Mouse (Mus musculus): Measurements from ENCODE around the gene Rab12. TPM values are rescaled to one million over a fixed set of nuclear protein-coding genes. Genes with fewer than 3 reads are reported as not detected.

Gene Rab12
- polyA plus RNA-seq, 1 experiment: 32.4 TPM

GRCm38 (mm10) chr17:66504964-66505363, 14.6 kb downstream of the Rab12 start:
- Histone ChIP-seq H3K4me3 (ENCODE audit: insufficient read depth, poor library complexity, severe bottlenecking) (no peak overlapping the region), H3K27me3 (ENCODE audit: control insufficient read depth, insufficient read depth, insufficient read length) (no peaks in the 10 kb centered on the region), H3K79me3 (ENCODE audit: low read depth) (peaks cover 17% of the 10 kb centered on the region), H3ac (ENCODE audit: control insufficient read depth, insufficient read length, low read depth) (no peak overlapping the region), H3K36me3 (ENCODE audit: control insufficient read depth, insufficient read depth) (peaks cover 54% of the 10 kb centered on the region), H3K79me2 (ENCODE audit: control insufficient read depth, insufficient read depth) (peaks cover 30% of the 10 kb centered on the region)
- no peak for TF ChIP-seq MYOD1 (IDR thresholded peaks at IDR 0.05; ENCODE audit: control insufficient read depth, insufficient read length, low read depth)
- no peak for TF ChIP-seq CEBPB (IDR thresholded peaks at IDR 0.05; ENCODE audit: low read depth)
- no peak for TF ChIP-seq FOSL1 (IDR thresholded peaks at IDR 0.05; ENCODE audit: insufficient read depth, low read length, poor library complexity, severe bottlenecking)
- no peak for TF ChIP-seq MYOG (IDR thresholded peaks at IDR 0.05; ENCODE audit: control insufficient read depth, extremely low read depth, insufficient read length)
- TF ChIP-seq CTCF (IDR thresholded peaks at IDR 0.05; ENCODE audit: control insufficient read depth, insufficient read depth, insufficient read length): no peak
- TF ChIP-seq USF1 (IDR thresholded peaks at IDR 0.05; ENCODE audit: low read depth): no peak
- TF ChIP-seq MAX (IDR thresholded peaks at IDR 0.05): no peak

- Histone ChIP-seq H3K79me3 (ENCODE audit: low read depth) (peaks cover 11% of the 10 kb centered on the region), H3K79me2 (ENCODE audit: control insufficient read depth, insufficient read depth) (peaks cover 23% of the 10 kb centered on the region), H3K36me3 (ENCODE audit: control insufficient read depth, insufficient read depth) (peaks cover 59% of the 10 kb centered on the region), H3K4me3 (ENCODE audit: insufficient read depth, poor library complexity, severe bottlenecking) (no peak overlapping the region), H3K27me3 (ENCODE audit: control insufficient read depth, insufficient read depth, insufficient read length) (no peaks in the 10 kb centered on the region), H3ac (ENCODE audit: control insufficient read depth, insufficient read length, low read depth) (no peak overlapping the region)
- TF ChIP-seq CTCF (IDR thresholded peaks at IDR 0.05; ENCODE audit: control insufficient read depth, insufficient read depth, insufficient read length): no peak
- TF ChIP-seq MYOG (IDR thresholded peaks at IDR 0.05; ENCODE audit: control insufficient read depth, extremely low read depth, insufficient read length): no peak
- no peak for TF ChIP-seq MAX (IDR thresholded peaks at IDR 0.05)
- TF ChIP-seq MYOD1 (IDR thresholded peaks at IDR 0.05; ENCODE audit: control insufficient read depth, insufficient read length, low read depth): no peak
- no peak for TF ChIP-seq USF1 (IDR thresholded peaks at IDR 0.05; ENCODE audit: low read depth)
- TF ChIP-seq CEBPB (IDR thresholded peaks at IDR 0.05; ENCODE audit: low read depth): no peak
- no peak for TF ChIP-seq FOSL1 (IDR thresholded peaks at IDR 0.05; ENCODE audit: insufficient read depth, low read length, poor library complexity, severe bottlenecking)
These were observed 15.3 kb downstream of the Rab12 start for GRCm38 (mm10) chr17:66504248-66504647.

- peaks cover 54% of the 10 kb centered on the region for H3K36me3 ChIP-seq (ENCODE audit: control insufficient read depth, insufficient read depth)
- H3K79me2 ChIP-seq (ENCODE audit: control insufficient read depth, insufficient read depth): peaks cover 15% of the 10 kb centered on the region
- TF ChIP-seq CTCF (IDR thresholded peaks at IDR 0.05; ENCODE audit: control insufficient read depth, insufficient read depth, insufficient read length) (no peak), MYOD1 (IDR thresholded peaks at IDR 0.05; ENCODE audit: control insufficient read depth, insufficient read length, low read depth) (no peak), FOSL1 (IDR thresholded peaks at IDR 0.05; ENCODE audit: insufficient read depth, low read length, poor library complexity, severe bottlenecking) (no peak), USF1 (IDR thresholded peaks at IDR 0.05; ENCODE audit: low read depth) (no peak), MYOG (IDR thresholded peaks at IDR 0.05; ENCODE audit: control insufficient read depth, extremely low read depth, insufficient read length) (no peak), MAX (IDR thresholded peaks at IDR 0.05) (no peak), CEBPB (IDR thresholded peaks at IDR 0.05; ENCODE audit: low read depth) (no peak)
- no peak overlapping the region for H3K4me3 ChIP-seq (ENCODE audit: insufficient read depth, poor library complexity, severe bottlenecking)
- H3ac ChIP-seq (ENCODE audit: control insufficient read depth, insufficient read length, low read depth): no peak overlapping the region
- peaks cover 8% of the 10 kb centered on the region for H3K79me3 ChIP-seq (ENCODE audit: low read depth)
- no peaks in the 10 kb centered on the region for H3K27me3 ChIP-seq (ENCODE audit: control insufficient read depth, insufficient read depth, insufficient read length)
These were observed 16.1 kb downstream of the Rab12 start for GRCm38 (mm10) chr17:66503466-66503865.

- peaks cover 4% of the 10 kb centered on the region for H3K79me3 ChIP-seq (ENCODE audit: low read depth)
- H3K36me3 ChIP-seq (ENCODE audit: control insufficient read depth, insufficient read depth): peaks cover 54% of the 10 kb centered on the region
- H3ac ChIP-seq (ENCODE audit: control insufficient read depth, insufficient read length, low read depth): no peak overlapping the region
- H3K27me3 ChIP-seq (ENCODE audit: control insufficient read depth, insufficient read depth, insufficient read length): no peaks in the 10 kb centered on the region
- no peak for TF ChIP-seq CTCF (IDR thresholded peaks at IDR 0.05; ENCODE audit: control insufficient read depth, insufficient read depth, insufficient read length)
- no peak for TF ChIP-seq FOSL1 (IDR thresholded peaks at IDR 0.05; ENCODE audit: insufficient read depth, low read length, poor library complexity, severe bottlenecking)
- no peak for TF ChIP-seq MYOD1 (IDR thresholded peaks at IDR 0.05; ENCODE audit: control insufficient read depth, insufficient read length, low read depth)
- no peak for TF ChIP-seq CEBPB (IDR thresholded peaks at IDR 0.05; ENCODE audit: low read depth)
- no peak for TF ChIP-seq MYOG (IDR thresholded peaks at IDR 0.05; ENCODE audit: control insufficient read depth, extremely low read depth, insufficient read length)
- TF ChIP-seq MAX (IDR thresholded peaks at IDR 0.05): no peak
- TF ChIP-seq USF1 (IDR thresholded peaks at IDR 0.05; ENCODE audit: low read depth): no peak
- H3K79me2 ChIP-seq (ENCODE audit: control insufficient read depth, insufficient read depth): peaks cover 9% of the 10 kb centered on the region
- no peak overlapping the region for H3K4me3 ChIP-seq (ENCODE audit: insufficient read depth, poor library complexity, severe bottlenecking)
These were observed 16.7 kb downstream of the Rab12 start for GRCm38 (mm10) chr17:66502865-66503264.

GRCm38 (mm10) chr17:66498598-66498997, 20.9 kb downstream of the Rab12 start:
- Histone ChIP-seq H3K27me3 (ENCODE audit: control insufficient read depth, insufficient read depth, insufficient read length) (no peaks in the 10 kb centered on the region), H3K79me3 (ENCODE audit: low read depth) (peaks cover 2% of the 10 kb centered on the region), H3K36me3 (ENCODE audit: control insufficient read depth, insufficient read depth) (peaks cover 59% of the 10 kb centered on the region), H3ac (ENCODE audit: control insufficient read depth, insufficient read length, low read depth) (no peak overlapping the region), H3K4me3 (ENCODE audit: insufficient read depth, poor library complexity, severe bottlenecking) (no peak overlapping the region), H3K79me2 (ENCODE audit: control insufficient read depth, insufficient read depth) (no peaks in the 10 kb centered on the region)
- TF ChIP-seq CEBPB (IDR thresholded peaks at IDR 0.05; ENCODE audit: low read depth) (no peak), USF1 (IDR thresholded peaks at IDR 0.05; ENCODE audit: low read depth) (no peak), MYOD1 (IDR thresholded peaks at IDR 0.05; ENCODE audit: control insufficient read depth, insufficient read length, low read depth) (no peak), MYOG (IDR thresholded peaks at IDR 0.05; ENCODE audit: control insufficient read depth, extremely low read depth, insufficient read length) (no peak), FOSL1 (IDR thresholded peaks at IDR 0.05; ENCODE audit: insufficient read depth, low read length, poor library complexity, severe bottlenecking) (no peak), CTCF (IDR thresholded peaks at IDR 0.05; ENCODE audit: control insufficient read depth, insufficient read depth, insufficient read length) (no peak), MAX (IDR thresholded peaks at IDR 0.05) (no peak)

- Histone ChIP-seq H3K27me3 (ENCODE audit: control insufficient read depth, insufficient read depth, insufficient read length) (no peaks in the 10 kb centered on the region), H3ac (ENCODE audit: control insufficient read depth, insufficient read length, low read depth) (no peak overlapping the region), H3K4me3 (ENCODE audit: insufficient read depth, poor library complexity, severe bottlenecking) (no peak overlapping the region), H3K79me3 (ENCODE audit: low read depth) (no peaks in the 10 kb centered on the region), H3K79me2 (ENCODE audit: control insufficient read depth, insufficient read depth) (no peaks in the 10 kb centered on the region), H3K36me3 (ENCODE audit: control insufficient read depth, insufficient read depth) (peaks cover 42% of the 10 kb centered on the region)
- TF ChIP-seq MYOD1 (IDR thresholded peaks at IDR 0.05; ENCODE audit: control insufficient read depth, insufficient read length, low read depth) (no peak), CTCF (IDR thresholded peaks at IDR 0.05; ENCODE audit: control insufficient read depth, insufficient read depth, insufficient read length) (no peak), MAX (IDR thresholded peaks at IDR 0.05) (no peak), USF1 (IDR thresholded peaks at IDR 0.05; ENCODE audit: low read depth) (no peak), CEBPB (IDR thresholded peaks at IDR 0.05; ENCODE audit: low read depth) (no peak), FOSL1 (IDR thresholded peaks at IDR 0.05; ENCODE audit: insufficient read depth, low read length, poor library complexity, severe bottlenecking) (no peak), MYOG (IDR thresholded peaks at IDR 0.05; ENCODE audit: control insufficient read depth, extremely low read depth, insufficient read length) (no peak)
These were observed 22.9 kb downstream of the Rab12 start for GRCm38 (mm10) chr17:66496589-66496988.

Data from C2C12 (cell line).